ENCODE assay signal across 35 mouse cellular contexts in the genomic region with DNA sequence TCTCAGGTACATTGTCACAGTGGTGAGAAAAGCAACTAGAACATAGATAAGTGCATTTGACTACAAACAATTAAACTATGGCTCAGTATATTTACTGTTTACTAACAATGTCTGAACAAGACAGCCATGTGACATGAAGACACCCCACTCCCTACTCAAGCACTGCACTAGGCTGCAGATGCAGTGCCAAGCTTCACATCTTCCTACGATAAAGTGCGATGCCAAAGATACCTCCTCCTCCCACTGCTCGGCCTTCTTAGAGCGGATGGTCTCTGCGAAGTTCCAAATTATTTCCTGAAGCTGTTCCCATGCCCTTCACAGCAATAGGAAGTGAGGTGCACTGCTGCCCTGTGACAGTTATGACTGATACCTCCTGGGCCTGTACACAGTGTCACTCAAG.
"Had no signal": no experiment of that assay in that cellular context is flagged by ENCODE, and none has a peak within 500 bp of the region (broad histone marks: within the 10 kb centered on the region; RNA-seq: fewer than 3 reads in every experiment).

No protein-coding gene starts in this region.

- H3K4me1 ChIP-seq: heart, embryonic 10.5 days; heart, embryonic 12.5 days; heart, embryonic 13.5 days; heart, embryonic 15.5 days; hindbrain, embryonic 10.5 days; hindbrain, embryonic 12.5 days; hindbrain, embryonic 13.5 days; hindbrain, embryonic 15.5 days; intestine, embryonic 15.5 days; kidney, embryonic 15.5 days had no signal

- H3K9ac ChIP-seq: heart, embryonic 12.5 days; heart, embryonic 13.5 days; heart, embryonic 15.5 days; hindbrain, embryonic 12.5 days; hindbrain, embryonic 13.5 days; hindbrain, embryonic 14.5 days; hindbrain, embryonic 15.5 days; intestine, embryonic 15.5 days; kidney, embryonic 15.5 days had no signal

- DNase-seq: heart, postnatal 10 days; heart, postnatal 14 days; heart, postnatal 36 days; heart, postnatal 4 days; kidney, adult 18-20 months; kidney, adult 2 months; kidney, adult 8-10 months; kidney, adult 9 months; kidney, postnatal 10 days; kidney, postnatal 14 days; kidney, postnatal 25 days; kidney, postnatal 36 days; kidney, postnatal 4 days; layer of hippocampus, adult 9-11 months; layer of hippocampus, postnatal 36 days had no signal

- H3K27me3 ChIP-seq: heart, embryonic 12.5 days; heart, embryonic 13.5 days; heart, embryonic 15.5 days; hindbrain, embryonic 12.5 days; hindbrain, embryonic 13.5 days; hindbrain, embryonic 15.5 days; intestine, embryonic 15.5 days; kidney, embryonic 15.5 days had no signal

- H3K4me2 ChIP-seq: heart, embryonic 11.5 days; heart, embryonic 12.5 days; heart, embryonic 13.5 days; heart, embryonic 15.5 days; hindbrain, embryonic 12.5 days; hindbrain, embryonic 13.5 days; hindbrain, embryonic 14.5 days; hindbrain, embryonic 15.5 days; intestine, embryonic 15.5 days; kidney, embryonic 15.5 days had no signal

- H3K4me3 ChIP-seq: heart, embryonic 10.5 days; heart, embryonic 12.5 days; heart, embryonic 13.5 days; heart, embryonic 15.5 days; hindbrain, embryonic 10.5 days; hindbrain, embryonic 12.5 days; hindbrain, embryonic 13.5 days; hindbrain, embryonic 15.5 days; intestine, embryonic 15.5 days; kidney, embryonic 15.5 days; layer of hippocampus, adult 2 months; left cerebral cortex, adult 2 months had no signal

- H3K36me3 ChIP-seq: heart, embryonic 10.5 days; heart, embryonic 12.5 days; heart, embryonic 13.5 days; heart, embryonic 15.5 days; hindbrain, embryonic 10.5 days; hindbrain, embryonic 12.5 days; hindbrain, embryonic 13.5 days; hindbrain, embryonic 15.5 days; intestine, embryonic 15.5 days; kidney, embryonic 15.5 days had no signal

- H3K27ac ChIP-seq: heart, embryonic 10.5 days; heart, embryonic 13.5 days; heart, embryonic 15.5 days; hindbrain, embryonic 10.5 days; hindbrain, embryonic 12.5 days; hindbrain, embryonic 13.5 days; hindbrain, embryonic 14.5 days; hindbrain, embryonic 15.5 days; hindbrain, postnatal 0 days; intestine, embryonic 15.5 days; kidney, embryonic 15.5 days; kidney, postnatal 0 days; layer of hippocampus, adult 2 months; left cerebral cortex, adult 2 months had no signal

- ATAC-seq: hindbrain, embryonic 16.5 days; hindbrain, postnatal 0 days; inflammation-experienced regulatory T-cells, adult 6 months; intestine, embryonic 15.5 days; intestine, embryonic 16.5 days; intestine, postnatal 0 days had no signal

- H3K9me3 ChIP-seq: heart, embryonic 10.5 days; heart, embryonic 15.5 days; hindbrain, embryonic 10.5 days; hindbrain, embryonic 12.5 days; hindbrain, embryonic 15.5 days; intestine, embryonic 15.5 days; kidney, embryonic 15.5 days had no signal
